Mouse (Mus musculus): ENCODE measurements around the gene Arid3a. TPM values are rescaled to one million over a fixed set of nuclear protein-coding genes. Genes with fewer than 3 reads are reported as not detected.

Gene Arid3a
- polyA plus RNA-seq, 1 experiment from 2014 or later = 8.3 TPM

GRCm38 (mm10) chr10:79987771-79988505, 61.1 kb downstream of the Arid3a start:
- H3K27me3 ChIP-seq (replicated peaks) = no peaks in the 10 kb centered on the region
- peak overlapping the region; percentile 90 for H3K4me2 ChIP-seq
- H3K4me1 ChIP-seq (replicated peaks) = peaks cover 54% of the 10 kb centered on the region
- H3K9me3 ChIP-seq (replicated peaks) = peaks cover 12% of the 10 kb centered on the region; the same call in 1 of the 2 replicates
- no peak for ATAC-seq (ENCODE audit: insufficient number of reproducible peaks, low FRiP score)
- peaks cover 23% of the 10 kb centered on the region for H3K36me3 ChIP-seq
- H3K4me3 ChIP-seq = peak overlapping the region; percentile 82
- H3K9ac ChIP-seq = peak overlapping the region; percentile 89
- H3K27ac ChIP-seq (ENCODE audit: poor library complexity, severe bottlenecking) = peak overlapping the region; percentile 94
- 8% methylated on average over 27 of the region's 27 CpGs for WGBS

GRCm38 (mm10) chr10:79988506-79989271, 61.8 kb downstream of the Arid3a start, which contains the start of gene Cnn2:
Gene Cnn2 (plus strand): TSS chr10:79988584.
- H3K9me3 ChIP-seq (replicated peaks) = peaks cover 12% of the 10 kb centered on the region; the same call in 1 of the 2 replicates
- peaks cover 31% of the 10 kb centered on the region for H3K36me3 ChIP-seq
- peak within 1 kb of the TSS; percentile 90 for H3K4me2 ChIP-seq
- peak; percentile 7; the same call in 1 of the 2 replicates for ATAC-seq (ENCODE audit: insufficient number of reproducible peaks, low FRiP score)
- peaks cover 46% of the 10 kb centered on the region for H3K4me1 ChIP-seq (replicated peaks)
- under 1% methylated on average over 59 of the region's 59 CpGs for WGBS
- H3K27ac ChIP-seq (ENCODE audit: poor library complexity, severe bottlenecking) = peak within 1 kb of the TSS; percentile 94
- H3K27me3 ChIP-seq (replicated peaks) = no peaks in the 10 kb centered on the region
- H3K4me3 ChIP-seq = peak within 1 kb of the TSS; percentile 82
- H3K9ac ChIP-seq = peak within 1 kb of the TSS; percentile 89

- Histone ChIP-seq H3K9me3 (replicated peaks) (peaks cover 12% of the 10 kb centered on the region; the same call in 1 of the 2 replicates), H3K4me2 (peak overlapping the region; percentile 90), H3K36me3 (peaks cover 37% of the 10 kb centered on the region), H3K27ac (ENCODE audit: poor library complexity, severe bottlenecking) (peak overlapping the region; percentile 94), H3K9ac (peak overlapping the region; percentile 89), H3K4me1 (replicated peaks) (peaks cover 48% of the 10 kb centered on the region), H3K4me3 (peak overlapping the region; percentile 82), H3K27me3 (replicated peaks) (no peaks in the 10 kb centered on the region)
- WGBS = 27% methylated on average over 8 of the region's 8 CpGs
- ATAC-seq (ENCODE audit: insufficient number of reproducible peaks, low FRiP score) = no peak
Measured at GRCm38 (mm10) chr10:79989272-79989786, 62.5 kb downstream of the Arid3a start.

- peaks cover 49% of the 10 kb centered on the region for H3K4me1 ChIP-seq (replicated peaks)
- peak overlapping the region; percentile 82 for H3K4me3 ChIP-seq
- H3K27ac ChIP-seq (ENCODE audit: poor library complexity, severe bottlenecking) = peak overlapping the region; percentile 94
- peaks cover 12% of the 10 kb centered on the region; the same call in 1 of the 2 replicates for H3K9me3 ChIP-seq (replicated peaks)
- ATAC-seq (ENCODE audit: insufficient number of reproducible peaks, low FRiP score) = no peak
- peak overlapping the region; percentile 89 for H3K9ac ChIP-seq
- H3K4me2 ChIP-seq = peak overlapping the region; percentile 90
- no peaks in the 10 kb centered on the region for H3K27me3 ChIP-seq (replicated peaks)
- WGBS = 12% methylated on average over 15 of the region's 15 CpGs
- peaks cover 43% of the 10 kb centered on the region for H3K36me3 ChIP-seq
Measured at GRCm38 (mm10) chr10:79989870-79990269, 63.0 kb downstream of the Arid3a start.

- peak overlapping the region; percentile 37 for H3K4me2 ChIP-seq
- 72% methylated on average over 12 of the region's 12 CpGs for WGBS
- no peak overlapping the region for H3K9ac ChIP-seq
- H3K9me3 ChIP-seq (replicated peaks) = peaks cover 12% of the 10 kb centered on the region; the same call in 1 of the 2 replicates
- H3K27ac ChIP-seq (ENCODE audit: poor library complexity, severe bottlenecking) = no peak overlapping the region
- H3K36me3 ChIP-seq = peaks cover 49% of the 10 kb centered on the region
- no peak for ATAC-seq (ENCODE audit: insufficient number of reproducible peaks, low FRiP score)
- H3K27me3 ChIP-seq (replicated peaks) = no peaks in the 10 kb centered on the region
- H3K4me1 ChIP-seq (replicated peaks) = peaks cover 43% of the 10 kb centered on the region
- H3K4me3 ChIP-seq = no peak overlapping the region
Measured at GRCm38 (mm10) chr10:79991099-79991498, 64.3 kb downstream of the Arid3a start.

GRCm38 (mm10) chr10:79991548-79991947, 64.7 kb downstream of the Arid3a start:
- Histone ChIP-seq H3K27me3 (replicated peaks) (no peaks in the 10 kb centered on the region), H3K27ac (ENCODE audit: poor library complexity, severe bottlenecking) (no peak overlapping the region), H3K4me1 (replicated peaks) (peaks cover 39% of the 10 kb centered on the region), H3K36me3 (peaks cover 49% of the 10 kb centered on the region), H3K9ac (no peak overlapping the region), H3K4me3 (no peak overlapping the region), H3K4me2 (no peak overlapping the region), H3K9me3 (replicated peaks) (peaks cover 12% of the 10 kb centered on the region; the same call in 1 of the 2 replicates)
- 88% methylated on average over 6 of the region's 6 CpGs for WGBS
- ATAC-seq (ENCODE audit: insufficient number of reproducible peaks, low FRiP score) = no peak

GRCm38 (mm10) chr10:79994397-79995115, 67.7 kb downstream of the Arid3a start:
- Histone ChIP-seq H3K9me3 (replicated peaks) (peaks cover 12% of the 10 kb centered on the region; the same call in 1 of the 2 replicates), H3K9ac (no peak overlapping the region), H3K4me1 (replicated peaks) (peaks cover 34% of the 10 kb centered on the region), H3K36me3 (peaks cover 49% of the 10 kb centered on the region), H3K27me3 (replicated peaks) (peaks cover 12% of the 10 kb centered on the region), H3K4me3 (no peak overlapping the region), H3K4me2 (no peak overlapping the region), H3K27ac (ENCODE audit: poor library complexity, severe bottlenecking) (no peak overlapping the region)
- 86% methylated on average over 16 of the region's 16 CpGs for WGBS
- no peak for ATAC-seq (ENCODE audit: insufficient number of reproducible peaks, low FRiP score)

GRCm38 (mm10) chr10:79995636-79996035, 68.8 kb downstream of the Arid3a start:
- Histone ChIP-seq H3K36me3 (peaks cover 48% of the 10 kb centered on the region), H3K4me2 (no peak overlapping the region), H3K9me3 (replicated peaks) (peaks cover 12% of the 10 kb centered on the region; the same call in 1 of the 2 replicates), H3K4me1 (replicated peaks) (peaks cover 26% of the 10 kb centered on the region), H3K27ac (ENCODE audit: poor library complexity, severe bottlenecking) (no peak overlapping the region; the same call in 1 of the 2 replicates), H3K9ac (no peak overlapping the region), H3K27me3 (replicated peaks) (peaks cover 16% of the 10 kb centered on the region), H3K4me3 (no peak overlapping the region)
- 74% methylated on average over 1 of the region's 1 CpGs for WGBS
- ATAC-seq (ENCODE audit: insufficient number of reproducible peaks, low FRiP score) = no peak

GRCm38 (mm10) chr10:79996272-79997033, 69.6 kb downstream of the Arid3a start, which contains the start of gene Abca7:
Gene Abca7 (plus strand): TSS chr10:79996494.
- H3K4me2 ChIP-seq = peak within 1 kb of the TSS; percentile 93

More at GRCm38 (mm10) chr10:79996272-79997033, 69.6 kb downstream of the Arid3a start, which contains the start of gene Abca7:
- peak; percentile 88 for ATAC-seq (ENCODE audit: insufficient number of reproducible peaks, low FRiP score)
- H3K27ac ChIP-seq (ENCODE audit: poor library complexity, severe bottlenecking) = peak within 1 kb of the TSS; percentile 61
- H3K27me3 ChIP-seq (replicated peaks) = peaks cover 22% of the 10 kb centered on the region
- H3K36me3 ChIP-seq = peaks cover 40% of the 10 kb centered on the region
- WGBS = under 1% methylated on average over 34 of the region's 34 CpGs
- peak within 1 kb of the TSS; percentile 61 for H3K4me3 ChIP-seq
- peak within 1 kb of the TSS; percentile 75 for H3K9ac ChIP-seq
- peaks cover 20% of the 10 kb centered on the region for H3K4me1 ChIP-seq (replicated peaks)
- peaks cover 8% of the 10 kb centered on the region; the same call in 1 of the 2 replicates for H3K9me3 ChIP-seq (replicated peaks)
